Mouse (Mus musculus): Measurements from ENCODE around the gene Klhl41.

DNA sequence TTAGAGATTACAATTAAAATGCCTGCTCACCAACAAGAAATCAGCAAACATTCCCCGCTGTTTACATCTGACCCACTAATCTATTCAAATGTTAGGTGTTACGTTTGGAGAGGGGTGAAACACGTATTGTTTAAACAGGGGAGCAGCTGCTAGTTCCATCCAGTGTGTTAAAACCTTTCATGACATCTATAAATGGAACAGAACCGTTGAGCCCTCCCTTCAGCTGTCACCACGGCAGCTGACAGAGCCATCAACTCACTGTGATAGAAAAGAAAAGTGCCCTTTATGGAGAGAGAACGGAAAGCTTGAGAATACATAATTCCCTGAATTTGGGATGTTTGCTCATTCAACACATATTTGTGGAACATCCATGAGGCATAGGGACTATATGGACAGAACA lies 1.5 kb upstream of the Klhl41 start:
- TF ChIP-seq CTCF (IDR thresholded peaks at IDR 0.05; ENCODE audit: low read depth) = no peak
- no peak for TF ChIP-seq EP300 (IDR thresholded peaks at IDR 0.05; ENCODE audit: low read depth)
